Mouse (Mus musculus): ENCODE data around the gene Bbc3.

GRCm38 (mm10) chr7:16287791-16288190, 20.4 kb upstream of the Bbc3 start:
- TF ChIP-seq CTCF (IDR thresholded peaks at IDR 0.05; ENCODE audit: control insufficient read depth, insufficient read depth, low read length), result no peak
- no peak for TF ChIP-seq POLR2A (IDR thresholded peaks at IDR 0.05; ENCODE audit: borderline replicate concordance, control insufficient read depth, low read depth, low read length)
